Mouse (Mus musculus): ENCODE measurements around the gene Smco2. TPM values are rescaled to one million over a fixed set of nuclear protein-coding genes. Genes with fewer than 3 reads are reported as not detected.
"Not testable (repeated sequence)": the region's sequence is repeated elsewhere in the genome, so short reads cannot be mapped to it uniquely, and the experiment has no call there.

The Smco2 gene
- polyA plus RNA-seq, 1 experiment = not detected

DNA sequence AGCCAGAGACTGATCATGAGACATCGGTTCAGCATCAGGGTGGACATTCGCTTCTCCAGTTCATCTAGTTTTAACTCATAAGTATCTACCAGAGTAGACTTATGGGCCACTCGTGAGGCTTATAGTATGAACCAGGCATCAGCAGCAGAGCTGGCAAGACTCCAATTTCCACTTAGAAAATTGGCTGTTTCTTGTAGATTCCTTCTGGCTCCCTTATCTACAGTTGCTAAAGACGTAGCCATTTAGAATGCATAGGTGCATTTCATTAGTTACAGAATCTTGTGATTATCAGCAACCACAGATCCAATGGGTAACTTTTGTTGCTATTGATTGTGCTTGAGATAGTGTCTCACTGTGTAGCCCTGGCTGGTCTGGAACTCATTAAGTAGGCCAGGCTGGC is 2.8 kb downstream of the Smco2 start:
- DNase-seq (ENCODE audit: low read depth, low spot score) = no peak
- 72% methylated on average over 4 of the region's 4 CpGs for WGBS

DNA sequence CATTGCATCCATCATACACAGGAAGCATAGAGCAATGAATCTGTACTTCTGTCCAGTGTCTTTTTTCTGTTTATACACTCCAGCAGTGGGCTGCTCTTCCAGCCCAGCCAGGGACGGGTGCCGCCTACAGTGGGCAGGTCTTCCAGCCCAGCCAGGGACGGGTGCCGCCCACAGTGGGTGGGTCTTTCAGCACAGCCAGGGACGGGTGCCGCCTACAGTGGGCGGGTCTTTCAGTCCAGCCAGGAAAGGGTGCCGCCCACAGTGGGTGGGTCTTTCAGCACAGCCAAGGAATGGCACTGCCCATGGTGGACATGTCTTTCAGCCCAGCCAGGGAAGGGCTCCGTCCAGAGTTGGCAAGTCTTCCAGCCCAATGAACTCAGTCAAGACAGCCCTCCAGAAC is 5.3 kb downstream of the Smco2 start:
- DNase-seq (ENCODE audit: low read depth, low spot score) = no peak
- 92% methylated on average over 9 of the region's 9 CpGs for WGBS

GRCm38 (mm10) chr6:146857386-146857785 is 7.5 kb downstream of the Smco2 start:
- WGBS = 95% methylated on average over 2 of the region's 2 CpGs
- no peak for DNase-seq (ENCODE audit: low read depth, low spot score)

DNA sequence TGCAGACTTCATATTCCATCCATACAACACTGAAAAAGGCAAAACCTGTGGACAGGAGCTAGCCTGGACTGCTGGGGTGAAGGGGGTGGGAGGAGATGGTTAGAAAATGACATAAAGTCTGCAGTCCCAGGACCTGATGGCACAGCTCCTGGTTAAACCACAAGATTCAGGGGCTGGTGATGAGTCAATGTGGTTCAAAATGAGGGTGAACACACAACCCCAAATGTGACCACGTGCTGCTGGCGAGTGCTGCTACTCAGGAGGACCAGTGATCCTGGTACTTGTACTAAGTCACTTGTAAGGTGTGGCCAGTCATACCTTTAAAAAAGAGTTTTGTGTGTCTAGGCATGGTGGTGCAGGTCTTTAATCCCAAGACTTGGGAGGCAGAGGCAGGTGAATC is 13.2 kb downstream of the Smco2 start:
- 80% methylated on average over 2 of the region's 2 CpGs for WGBS
- DNase-seq (ENCODE audit: low read depth, low spot score) = no peak

GRCm38 (mm10) chr6:146864370-146864769 is 14.5 kb downstream of the Smco2 start:
- 85% methylated on average over 4 of the region's 5 CpGs for WGBS
- not testable (repeated sequence) for DNase-seq (ENCODE audit: low read depth, low spot score)

GRCm38 (mm10) chr6:146865701-146866100 is 15.8 kb downstream of the Smco2 start:
- 85% methylated on average over 4 of the region's 4 CpGs for WGBS

GRCm38 (mm10) chr6:146871975-146872374 is 22.1 kb downstream of the Smco2 start:
- 84% methylated on average over 4 of the region's 4 CpGs for WGBS
- no peak for DNase-seq (ENCODE audit: low read depth, low spot score)

More at GRCm38 (mm10) chr6:146865701-146866100, 15.8 kb downstream of the Smco2 start:
- no peak for DNase-seq (ENCODE audit: low read depth, low spot score)

DNA sequence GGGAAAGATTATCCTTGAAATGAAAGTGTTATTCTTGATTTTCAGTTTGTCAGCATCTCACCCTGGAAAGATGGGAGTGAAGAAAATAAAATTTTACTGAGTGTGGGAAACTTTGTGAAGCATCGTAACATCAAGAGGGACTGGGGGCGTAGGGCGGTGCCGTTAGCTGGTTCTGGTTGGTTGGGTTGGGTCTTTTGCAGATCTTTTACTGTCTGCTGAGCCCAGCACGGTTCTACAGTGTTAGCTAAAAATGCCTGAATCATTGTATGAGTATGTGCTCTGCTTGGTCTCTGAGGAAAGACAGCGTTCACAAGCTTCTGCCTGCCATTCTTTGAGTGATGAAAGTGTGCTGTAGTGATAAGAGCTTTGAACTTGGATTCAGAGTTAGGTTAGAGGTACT is 24.5 kb downstream of the Smco2 start:
- no peak for DNase-seq (ENCODE audit: low read depth, low spot score)
- 83% methylated on average over 6 of the region's 6 CpGs for WGBS

DNA sequence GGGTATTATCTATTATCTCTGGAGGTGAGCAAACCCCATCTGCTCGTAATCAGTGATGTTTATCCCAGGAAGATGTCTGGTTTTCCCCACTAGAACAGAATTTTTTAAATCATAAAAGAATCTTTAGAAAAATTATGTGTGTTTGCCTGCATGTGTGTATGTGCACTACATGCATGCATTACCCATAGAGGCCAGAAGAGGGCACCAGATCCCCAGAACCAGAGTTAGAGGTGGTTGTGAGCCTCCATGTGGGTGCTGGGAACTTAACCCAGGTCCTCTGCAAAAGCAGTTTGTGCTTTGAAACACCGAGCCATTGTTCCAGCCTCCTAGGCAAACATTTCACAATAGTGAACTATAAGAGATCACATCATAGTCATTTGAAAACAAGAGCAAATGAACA is 26.9 kb downstream of the Smco2 start:
- DNase-seq (ENCODE audit: low read depth, low spot score) = no peak
- 88% methylated on average over 2 of the region's 2 CpGs for WGBS

- DNase-seq (ENCODE audit: low read depth, low spot score) = no peak
- 93% methylated on average over 12 of the region's 12 CpGs for WGBS
Observed at GRCm38 (mm10) chr6:146877425-146878045, 27.6 kb downstream of the Smco2 start.

DNA sequence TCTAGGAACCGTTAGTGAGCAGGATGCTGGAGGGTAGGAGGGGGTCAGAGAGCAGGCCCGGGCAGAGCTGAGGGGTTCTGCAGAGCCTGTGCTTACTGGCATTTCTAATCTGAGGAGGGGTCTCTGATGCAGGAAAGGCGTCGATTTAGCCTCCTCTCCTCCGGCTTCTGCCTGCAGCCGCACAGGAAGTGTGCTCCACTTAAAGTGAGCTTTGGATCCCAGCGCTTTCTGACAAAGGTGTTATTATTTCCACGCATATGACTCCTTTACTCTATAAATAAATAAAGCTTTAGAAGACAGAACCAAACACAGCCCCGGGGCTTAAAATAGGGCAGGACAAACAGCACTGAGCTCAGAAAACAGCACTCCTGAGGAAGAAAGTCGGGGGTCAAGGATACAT is 29.0 kb downstream of the Smco2 start:
- 65% methylated on average over 10 of the region's 10 CpGs for WGBS

DNA sequence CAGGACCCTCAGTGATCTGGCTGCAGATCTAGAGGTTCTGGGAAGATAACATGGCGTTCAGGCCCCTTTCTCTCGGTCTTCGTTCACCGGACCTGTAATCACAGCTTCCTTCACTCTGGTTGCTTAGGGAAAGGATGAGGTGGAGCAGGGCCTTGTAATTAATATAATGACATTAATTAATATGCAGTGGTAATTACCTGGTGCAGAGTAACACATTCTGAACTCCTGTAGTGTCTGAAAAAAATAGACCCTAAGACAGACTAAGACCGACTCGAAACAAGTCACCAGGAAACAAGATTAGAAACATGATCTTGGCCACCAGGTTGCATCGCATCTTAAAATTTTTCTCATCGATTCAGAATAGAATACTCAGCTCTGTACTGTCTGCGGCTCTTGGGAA is 30.0 kb downstream of the Smco2 start:
- DNase-seq (ENCODE audit: low read depth, low spot score) = no peak
- 94% methylated on average over 9 of the region's 9 CpGs for WGBS

More for the DNA sequence above, 29.0 kb downstream of the Smco2 start:
- no peak for DNase-seq (ENCODE audit: low read depth, low spot score)

- DNase-seq (ENCODE audit: low read depth, low spot score) = no peak
- 84% methylated on average over 4 of the region's 4 CpGs for WGBS
Observed at GRCm38 (mm10) chr6:146880296-146880695, 30.4 kb downstream of the Smco2 start.

- DNase-seq (ENCODE audit: low read depth, low spot score) = no peak
Observed at GRCm38 (mm10) chr6:146881896-146882770, 32.2 kb downstream of the Smco2 start.

DNA sequence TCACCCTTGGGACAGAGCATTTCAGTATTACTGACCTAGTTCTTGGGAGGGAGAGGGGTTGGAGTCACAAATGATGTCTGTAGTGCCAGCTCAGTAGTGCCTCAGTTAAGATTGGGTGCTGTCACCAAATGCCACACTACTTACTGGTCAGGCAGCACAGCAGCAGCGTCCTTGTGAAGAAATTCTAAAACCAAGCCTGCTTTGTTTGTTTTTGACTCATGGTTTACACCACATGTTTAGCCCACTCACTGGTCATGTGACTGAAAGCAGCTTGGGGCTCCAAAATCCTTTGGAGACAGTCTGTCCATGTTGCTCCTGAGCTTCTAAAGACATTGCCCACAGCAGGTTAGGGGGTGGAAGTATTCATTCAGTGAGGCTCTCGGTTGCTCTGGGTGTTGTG is 33.5 kb downstream of the Smco2 start:
- no peak for DNase-seq (ENCODE audit: low read depth, low spot score)
- 70% methylated on average over 2 of the region's 2 CpGs for WGBS

More at GRCm38 (mm10) chr6:146881896-146882770, 32.2 kb downstream of the Smco2 start:
- 41% methylated on average over 13 of the region's 13 CpGs for WGBS

DNA sequence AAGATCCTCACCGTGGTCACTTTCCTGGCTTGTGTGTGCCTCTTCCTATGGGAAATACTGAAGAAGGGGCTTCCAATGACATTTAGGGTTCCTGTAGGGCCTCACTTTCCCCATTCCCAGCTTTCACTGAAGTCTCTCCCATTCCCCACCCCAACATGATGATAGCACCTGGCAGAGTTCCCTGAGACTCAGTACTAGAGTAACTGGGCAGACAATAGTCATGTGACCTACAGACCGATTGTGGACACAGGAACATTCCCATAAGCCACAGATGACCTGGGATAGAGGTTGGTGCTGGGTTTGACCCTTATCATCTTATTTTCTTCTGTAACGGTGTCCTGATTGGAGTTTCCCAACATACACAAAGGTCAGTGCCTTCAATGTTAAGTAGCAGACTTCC is 34.3 kb downstream of the Smco2 start:
- DNase-seq (ENCODE audit: low read depth, low spot score) = no peak
- WGBS = 78% methylated on average over 3 of the region's 3 CpGs

- 49% methylated on average over 4 of the region's 4 CpGs for WGBS
- no peak for DNase-seq (ENCODE audit: low read depth, low spot score)
Observed at GRCm38 (mm10) chr6:146884851-146885250, 34.9 kb downstream of the Smco2 start.

GRCm38 (mm10) chr6:146887958-146888659 is 38.2 kb downstream of the Smco2 start, which contains the start of gene Ppfibp1:
Gene Ppfibp1, plus strand, starts transcription at chr6:146888487.
- peak; percentile 74 for DNase-seq (ENCODE audit: low read depth, low spot score)
- WGBS = under 1% methylated on average over 80 of the region's 80 CpGs

DNA sequence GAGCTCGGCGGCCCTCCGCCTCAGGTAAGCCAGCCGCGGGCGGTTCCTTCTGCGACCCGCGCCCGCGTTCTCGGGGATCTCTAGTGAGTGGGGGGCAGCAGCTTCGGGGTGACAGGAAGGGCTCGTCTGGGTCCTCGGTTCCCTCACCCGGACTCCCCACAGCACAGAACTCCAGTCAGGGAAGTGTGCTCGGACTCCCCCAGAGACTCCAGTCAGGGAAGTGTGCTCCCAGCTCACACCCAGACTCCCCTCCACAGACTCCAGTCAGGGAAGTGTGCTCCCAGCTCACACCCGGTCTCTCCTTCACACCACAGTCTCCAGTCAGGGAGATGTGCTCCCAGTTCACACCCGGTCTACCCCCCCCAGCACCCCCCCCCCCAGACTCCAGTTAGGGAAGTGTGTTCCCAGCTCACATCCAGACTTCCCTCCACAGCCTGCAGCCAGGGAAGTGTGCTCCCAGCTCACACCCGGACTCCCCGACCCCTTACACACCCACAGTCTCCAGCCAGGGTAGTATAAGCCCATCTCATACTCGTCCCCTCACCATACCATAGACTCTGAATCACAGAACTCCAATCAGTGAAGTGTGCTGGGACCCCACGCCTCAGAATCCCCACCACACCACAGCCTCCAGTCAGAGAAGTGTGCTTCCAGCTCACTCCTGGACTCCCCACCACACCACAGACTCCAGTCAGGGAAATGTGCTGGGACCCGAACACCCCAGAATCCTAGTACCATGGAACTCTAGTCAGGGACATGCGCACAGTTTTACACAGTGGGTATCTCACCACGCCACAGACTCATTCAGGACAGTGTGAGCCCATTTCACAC is 39.0 kb downstream of the Smco2 start:
- 9% methylated on average over 26 of the region's 26 CpGs for WGBS
- no peak for DNase-seq (ENCODE audit: low read depth, low spot score)

Data from large intestine, adult 2 months (tissue).